Mouse (Mus musculus): ENCODE results near the gene Rrp12. TPM values are rescaled to one million over a fixed set of nuclear protein-coding genes. Genes with fewer than 3 reads are reported as not detected.

Gene Rrp12
- total RNA-seq, 1 experiment: 48.6 TPM

- no peak for TF ChIP-seq CHD2 (IDR thresholded peaks at IDR 0.05; ENCODE audit: low read depth, low read length)
- no peak for TF ChIP-seq ZC3H11A (IDR thresholded peaks at IDR 0.05; ENCODE audit: borderline replicate concordance, low read depth, low read length)
- no peak for TF ChIP-seq MAFK (IDR thresholded peaks at IDR 0.05; ENCODE audit: insufficient read depth, low read depth, low read length)
- no peak for TF ChIP-seq ZNF384 (IDR thresholded peaks at IDR 0.05; ENCODE audit: low read depth, low read length)
- in situ Hi-C loops (cut with MboI; ENCODE audit: low sequenced_read_pairs in 2 of 2, unreplicated experiment in 2 of 2): no loop called here
- H3K9me3 ChIP-seq (ENCODE audit: control insufficient read depth, insufficient read depth, low read depth, low read length): no peaks in the 10 kb centered on the region
- H3K27ac ChIP-seq (ENCODE audit: insufficient read depth, low read depth, low read length, poor library complexity, severe bottlenecking): no peak overlapping the region
- H3K4me3 ChIP-seq (ENCODE audit: insufficient read depth in 1 of 2, low read depth in 1 of 2, low read length in 2 of 2, poor library complexity in 1 of 2, severe bottlenecking in 1 of 2): no peak overlapping the region
- peaks cover 6% of the 10 kb centered on the region for H3K36me3 ChIP-seq (ENCODE audit: control insufficient read depth, insufficient read depth, low read length, poor library complexity, severe bottlenecking)
- DNase-seq (ENCODE audit: low read depth, low spot score): no peak
- H3K9ac ChIP-seq (ENCODE audit: insufficient read depth, low read depth, low read length, poor library complexity, severe bottlenecking): no peak overlapping the region
- no peaks in the 10 kb centered on the region; a peak in 3 of 4 replicates for H3K4me1 ChIP-seq (ENCODE audit: control insufficient read depth in 2 of 2, insufficient read depth in 2 of 2, low read length in 2 of 2, poor library complexity in 1 of 2)
Measured at GRCm38 (mm10) chr19:41908736-41909135, 12.8 kb upstream of the Rrp12 start.

- Histone ChIP-seq H3K9ac (ENCODE audit: insufficient read depth, low read depth, low read length, poor library complexity, severe bottlenecking) (no peak overlapping the region), H3K4me3 (ENCODE audit: insufficient read depth in 1 of 2, low read depth in 1 of 2, low read length in 2 of 2, poor library complexity in 1 of 2, severe bottlenecking in 1 of 2) (no peak overlapping the region), H3K27ac (ENCODE audit: insufficient read depth, low read depth, low read length, poor library complexity, severe bottlenecking) (no peak overlapping the region), H3K4me1 (ENCODE audit: control insufficient read depth in 2 of 2, insufficient read depth in 2 of 2, low read length in 2 of 2, poor library complexity in 1 of 2) (no peaks in the 10 kb centered on the region), H3K36me3 (ENCODE audit: control insufficient read depth, insufficient read depth, low read length, poor library complexity, severe bottlenecking) (no peaks in the 10 kb centered on the region), H3K9me3 (ENCODE audit: control insufficient read depth, insufficient read depth, low read depth, low read length) (no peaks in the 10 kb centered on the region)
- in situ Hi-C loops (cut with MboI; ENCODE audit: low sequenced_read_pairs in 2 of 2, unreplicated experiment in 2 of 2): no loop called here
- DNase-seq (ENCODE audit: low read depth, low spot score): no peak
- TF ChIP-seq MAFK (IDR thresholded peaks at IDR 0.05; ENCODE audit: insufficient read depth, low read depth, low read length) (no peak), CHD2 (IDR thresholded peaks at IDR 0.05; ENCODE audit: low read depth, low read length) (no peak), HCFC1 (IDR thresholded peaks at IDR 0.05; ENCODE audit: borderline replicate concordance, insufficient read depth, low read length) (no peak), ZNF384 (IDR thresholded peaks at IDR 0.05; ENCODE audit: low read depth, low read length) (no peak), ZC3H11A (IDR thresholded peaks at IDR 0.05; ENCODE audit: borderline replicate concordance, low read depth, low read length) (no peak)
Measured at GRCm38 (mm10) chr19:41907079-41907760, 11.2 kb upstream of the Rrp12 start.

DNA sequence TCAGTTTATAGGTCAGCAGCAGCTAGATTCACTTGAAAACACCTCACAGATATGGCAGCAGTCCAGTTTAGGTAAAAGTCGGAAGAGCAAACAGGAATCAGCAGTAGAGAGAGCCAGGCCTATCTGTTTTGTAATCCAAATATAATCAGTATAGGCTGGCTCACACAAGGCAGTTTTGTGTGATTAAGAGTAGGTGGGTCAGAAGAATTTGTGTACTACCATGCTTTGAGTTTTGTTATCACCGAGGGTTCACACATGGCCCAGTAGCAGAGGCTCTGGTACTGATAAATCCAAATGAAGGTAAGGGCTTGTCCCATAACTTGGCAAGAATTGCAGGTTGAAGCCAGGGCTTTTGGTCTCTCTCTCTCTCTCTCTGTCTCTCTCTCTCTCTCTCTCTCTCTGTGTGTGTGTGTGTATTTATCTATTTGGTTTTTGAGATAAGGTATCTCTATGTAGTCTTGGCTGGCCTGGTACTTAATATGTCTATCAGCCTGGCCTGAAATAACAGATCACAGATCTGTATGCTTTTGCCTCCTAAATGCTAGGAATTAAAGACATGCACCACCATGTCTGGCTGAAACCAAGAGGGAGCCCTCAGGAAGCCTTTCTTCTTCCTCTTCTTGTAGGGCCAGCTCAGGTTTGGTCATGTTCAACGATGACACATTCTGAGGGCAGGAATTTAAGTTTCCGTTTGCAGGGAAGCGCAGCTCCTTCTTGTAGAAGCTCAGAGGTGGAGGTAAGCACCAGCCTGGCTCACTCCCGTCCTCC, 10.5 kb upstream of the Rrp12 start:
- no peak for DNase-seq (ENCODE audit: low read depth, low spot score)
- Histone ChIP-seq H3K36me3 (ENCODE audit: control insufficient read depth, insufficient read depth, low read length, poor library complexity, severe bottlenecking) (no peaks in the 10 kb centered on the region), H3K27ac (ENCODE audit: insufficient read depth, low read depth, low read length, poor library complexity, severe bottlenecking) (no peak overlapping the region), H3K9me3 (ENCODE audit: control insufficient read depth, insufficient read depth, low read depth, low read length) (no peaks in the 10 kb centered on the region), H3K9ac (ENCODE audit: insufficient read depth, low read depth, low read length, poor library complexity, severe bottlenecking) (no peak overlapping the region), H3K4me1 (ENCODE audit: control insufficient read depth in 2 of 2, insufficient read depth in 2 of 2, low read length in 2 of 2, poor library complexity in 1 of 2) (no peaks in the 10 kb centered on the region), H3K4me3 (ENCODE audit: insufficient read depth in 1 of 2, low read depth in 1 of 2, low read length in 2 of 2, poor library complexity in 1 of 2, severe bottlenecking in 1 of 2) (no peak overlapping the region)
- in situ Hi-C loops (cut with MboI; ENCODE audit: low sequenced_read_pairs in 2 of 2, unreplicated experiment in 2 of 2): no loop called here
- no peak for TF ChIP-seq MAFK (IDR thresholded peaks at IDR 0.05; ENCODE audit: insufficient read depth, low read depth, low read length)
- no peak for TF ChIP-seq ZNF384 (IDR thresholded peaks at IDR 0.05; ENCODE audit: low read depth, low read length)
- TF ChIP-seq CHD2 (IDR thresholded peaks at IDR 0.05; ENCODE audit: low read depth, low read length): no peak
- no peak for TF ChIP-seq HCFC1 (IDR thresholded peaks at IDR 0.05; ENCODE audit: borderline replicate concordance, insufficient read depth, low read length)
- no peak for TF ChIP-seq ZC3H11A (IDR thresholded peaks at IDR 0.05; ENCODE audit: borderline replicate concordance, low read depth, low read length)

DNA sequence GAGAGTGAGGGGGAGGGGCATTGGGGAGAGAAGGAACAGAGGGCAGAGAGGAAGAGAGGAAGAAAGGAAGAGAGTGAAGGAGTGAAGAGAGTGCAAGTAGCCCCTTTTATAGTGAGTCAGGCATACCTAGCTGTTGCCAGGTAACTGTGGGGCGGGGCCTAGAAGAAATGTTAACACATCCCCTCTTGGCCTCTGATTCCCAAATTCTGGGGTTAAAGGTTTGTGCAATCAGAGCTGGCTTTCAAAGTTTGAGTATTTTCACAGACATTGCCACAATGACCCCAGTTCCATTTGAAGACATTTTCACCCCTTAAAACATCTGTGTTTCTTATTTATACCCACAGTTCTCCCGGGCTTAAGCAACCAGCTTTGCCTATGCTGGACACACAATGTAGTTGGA, 9.3 kb upstream of the Rrp12 start:
- Histone ChIP-seq H3K9me3 (ENCODE audit: control insufficient read depth, insufficient read depth, low read depth, low read length) (no peaks in the 10 kb centered on the region), H3K9ac (ENCODE audit: insufficient read depth, low read depth, low read length, poor library complexity, severe bottlenecking) (no peak overlapping the region), H3K36me3 (ENCODE audit: control insufficient read depth, insufficient read depth, low read length, poor library complexity, severe bottlenecking) (no peaks in the 10 kb centered on the region), H3K4me1 (ENCODE audit: control insufficient read depth in 2 of 2, insufficient read depth in 2 of 2, low read length in 2 of 2, poor library complexity in 1 of 2) (no peaks in the 10 kb centered on the region), H3K27ac (ENCODE audit: insufficient read depth, low read depth, low read length, poor library complexity, severe bottlenecking) (no peak overlapping the region), H3K4me3 (ENCODE audit: insufficient read depth in 1 of 2, low read depth in 1 of 2, low read length in 2 of 2, poor library complexity in 1 of 2, severe bottlenecking in 1 of 2) (no peak overlapping the region)
- no peak for TF ChIP-seq HCFC1 (IDR thresholded peaks at IDR 0.05; ENCODE audit: borderline replicate concordance, insufficient read depth, low read length)
- no peak for TF ChIP-seq ZNF384 (IDR thresholded peaks at IDR 0.05; ENCODE audit: low read depth, low read length)
- TF ChIP-seq ZC3H11A (IDR thresholded peaks at IDR 0.05; ENCODE audit: borderline replicate concordance, low read depth, low read length): no peak
- TF ChIP-seq MAFK (IDR thresholded peaks at IDR 0.05; ENCODE audit: insufficient read depth, low read depth, low read length): no peak
- TF ChIP-seq CHD2 (IDR thresholded peaks at IDR 0.05; ENCODE audit: low read depth, low read length): no peak
- no peak for DNase-seq (ENCODE audit: low read depth, low spot score)
- in situ Hi-C loops (cut with MboI; ENCODE audit: low sequenced_read_pairs in 2 of 2, unreplicated experiment in 2 of 2): no loop called here

Data from ES-E14 (cell line).